Mouse (Mus musculus) E14TG2a.4 (cell line): Measurements from ENCODE around the gene Aaas.

Source experiments
- CTCF ChIP-seq: conservative IDR thresholded peaks from 2 replicates; pipeline ENCODE4 v1.5.1; 2014; ENCODE audit warnings: low read length
- POU5F1 ChIP-seq: IDR thresholded peaks from 2 replicates; pipeline ENCODE4 v1.6.1; 2014; ENCODE audit warnings: low read length, borderline replicate concordance

- TF ChIP-seq CTCF: no peak
- no peak for TF ChIP-seq POU5F1
These were observed 35.3 kb downstream of the Aaas start for GRCm38 (mm10) chr15:102315292-102315691.
